Mouse (Mus musculus) embryonic facial prominence, embryonic 11.5 days (tissue): ENCODE data around the gene Fam219a. TPM values are rescaled to one million over a fixed set of nuclear protein-coding genes. Genes with fewer than 3 reads are reported as not detected.

Experiments
- ATAC-seq: fragments of 200-750 bp; cut with Nextera tagmentation; replicated peaks from 2 replicates; pipeline ENCODE4 v1.8.0; 2017; ENCODE audit warnings: low read depth; ENCODE audit not compliant: insufficient number of reproducible peaks, low FRiP score, low TSS enrichment
- DNase-seq: peaks from one replicate; pipeline ENCODE4 v3.0.0-alpha.2; 2015; ENCODE audit warnings: low spot score
- H3K27ac ChIP-seq: fragments of 300-500 bp; sonication (generic); replicated peaks from 2 replicates; pipeline ENCODE4 v1.5.1; 2014; ENCODE audit warnings: mild to moderate bottlenecking, low read depth, low read length, control low read depth
- H3K27me3 ChIP-seq: fragments of 300-500 bp; sonication (generic); 2 replicates; pipeline ENCODE4 v1.6.1; 2014; ENCODE audit warnings: mild to moderate bottlenecking, low read length, moderate library complexity, mixed read lengths; ENCODE audit not compliant: control insufficient read depth, insufficient read depth
- H3K36me3 ChIP-seq: fragments of 300-500 bp; sonication (generic); replicated peaks from 2 replicates; pipeline ENCODE4 v1.6.1; 2014; ENCODE audit warnings: low read depth, mild to moderate bottlenecking, low read length, moderate library complexity, mixed read lengths; ENCODE audit not compliant: control insufficient read depth, insufficient read depth
- H3K4me1 ChIP-seq: fragments of 300-500 bp; sonication (generic); 2 replicates; pipeline ENCODE4 v1.6.1; 2014; ENCODE audit warnings: low read length, mixed read lengths; ENCODE audit not compliant: control insufficient read depth, insufficient read depth
- H3K4me2 ChIP-seq: fragments of 300-500 bp; sonication (generic); 2 replicates; pipeline ENCODE4 v1.6.1; 2014; ENCODE audit warnings: low read depth, mild to moderate bottlenecking, control low read depth, low read length, moderate library complexity
- H3K4me3 ChIP-seq: fragments of 300-500 bp; sonication (generic); 2 replicates; pipeline ENCODE4 v1.5.1; 2014; ENCODE audit warnings: low read depth, low read length, control low read depth
- H3K9ac ChIP-seq: fragments of 300-500 bp; sonication (generic); replicated peaks from 2 replicates; pipeline ENCODE4 v1.6.1; 2014; ENCODE audit warnings: mild to moderate bottlenecking, control low read depth, low read length
- H3K9me3 ChIP-seq: fragments of 300-500 bp; sonication (generic); replicated peaks from 2 replicates; pipeline ENCODE4 v1.6.1; 2016; ENCODE audit warnings: mild to moderate bottlenecking, low read length, inconsistent platforms, mixed read lengths; ENCODE audit not compliant: control insufficient read depth
- WGBS: fragments of 180-500 bp; shearing (Covaris S2); extraction: QIAGEN DNeasy Blood & Tissue Kit; methylation state at CpG from one replicate; pipeline ENCODE4 v1.1.7; 2014; 5-methylcytosine and 5-hydroxymethylcytosine counted together
- polyA plus RNA-seq: library from polyadenylated mRNA; unstranded; fragments of >200 nt; fragmentation: Nextera tagmentation; extraction: Ambion mirVana; gene quantifications from 2 replicates; pipeline ENCODE4 v1.2.1, GENCODE M21; 2014

Gene Fam219a
- polyA plus RNA-seq, 1 experiment from 2014 or later, result 2.3 TPM

DNA sequence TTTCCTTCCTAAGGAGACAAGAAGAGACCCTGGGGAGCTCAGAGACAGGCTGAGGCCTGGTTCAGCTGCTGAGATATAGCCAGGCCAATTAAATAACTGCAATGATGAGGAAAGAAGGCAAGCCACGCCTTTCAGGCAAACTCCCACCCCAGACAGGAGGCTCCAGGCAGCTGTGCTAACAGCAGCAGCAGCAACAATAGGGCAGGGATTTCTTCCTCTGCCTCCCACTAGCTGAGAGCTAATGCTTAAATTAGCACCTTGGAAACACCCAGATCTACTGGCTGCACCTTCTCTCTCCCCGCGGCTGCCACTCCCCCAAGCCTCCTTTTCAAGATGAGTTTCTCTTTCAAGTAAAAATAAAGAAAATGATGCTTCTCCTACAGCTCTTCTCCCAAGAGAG lies 3.2 kb downstream of the Fam219a start:
- Histone ChIP-seq H3K9ac (no peak overlapping the region), H3K9me3 (no peaks in the 10 kb centered on the region), H3K27me3 (peaks cover 5% of the 10 kb centered on the region), H3K36me3 (no peaks in the 10 kb centered on the region), H3K27ac (no peak overlapping the region), H3K4me3 (no peak overlapping the region), H3K4me1 (peaks cover 5% of the 10 kb centered on the region; the same call in 1 of the 2 replicates), H3K4me2 (no peak overlapping the region)
- ATAC-seq, result no peak
- WGBS, result 11% methylated on average over 3 of the region's 3 CpGs
- no peak for DNase-seq

DNA sequence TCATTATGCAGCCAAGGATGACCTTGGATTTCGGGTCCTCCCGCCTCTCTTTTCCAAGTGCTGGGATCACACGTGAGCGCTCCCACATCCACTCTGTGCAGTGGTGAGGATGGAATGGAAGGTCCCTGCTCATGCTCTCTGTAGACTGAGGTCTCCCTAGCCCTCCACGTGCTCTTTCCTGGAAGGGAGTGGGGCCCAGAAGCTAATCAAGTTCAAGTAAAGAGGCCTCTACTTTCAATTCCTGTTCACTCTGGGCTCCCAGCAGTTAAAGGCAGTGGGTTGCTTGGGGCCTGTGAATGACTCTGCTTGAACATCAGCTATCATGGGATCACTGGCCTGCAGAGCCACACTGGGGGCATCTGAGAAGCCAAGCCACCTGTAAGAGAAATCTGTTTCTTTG lies 6.0 kb downstream of the Fam219a start:
- Histone ChIP-seq H3K4me1 (peaks cover 5% of the 10 kb centered on the region; the same call in 1 of the 2 replicates), H3K27me3 (peaks cover 1% of the 10 kb centered on the region), H3K4me3 (no peak overlapping the region), H3K4me2 (no peak overlapping the region), H3K36me3 (no peaks in the 10 kb centered on the region), H3K27ac (no peak overlapping the region), H3K9ac (no peak overlapping the region), H3K9me3 (no peaks in the 10 kb centered on the region)
- 87% methylated on average over 5 of the region's 5 CpGs for WGBS
- DNase-seq, result no peak
- ATAC-seq, result no peak

DNA sequence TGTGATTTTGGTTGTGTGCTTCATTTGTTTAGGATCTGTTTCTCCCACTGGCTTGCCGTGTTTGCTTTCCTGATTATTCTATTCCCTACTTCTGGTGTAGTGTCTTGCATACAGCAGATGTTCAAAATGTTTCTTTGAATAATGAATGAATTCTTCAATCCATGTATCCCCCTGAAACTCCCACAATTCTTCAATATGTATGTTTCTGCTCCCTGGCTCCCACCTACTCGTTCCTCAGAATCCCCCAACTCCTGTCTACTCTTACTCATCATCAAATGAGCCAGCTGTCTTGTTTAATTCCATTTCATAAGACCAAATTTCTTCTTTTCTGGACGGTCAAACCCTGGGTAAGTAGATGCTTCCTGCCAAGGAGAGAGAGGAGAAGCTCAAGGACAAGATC lies 12.2 kb downstream of the Fam219a start:
- 76% methylated on average over 3 of the region's 3 CpGs for WGBS
- no peak overlapping the region for H3K27ac ChIP-seq
- no peak overlapping the region for H3K4me2 ChIP-seq
- no peak overlapping the region for H3K9ac ChIP-seq
- H3K27me3 ChIP-seq, result no peaks in the 10 kb centered on the region
- H3K9me3 ChIP-seq, result no peaks in the 10 kb centered on the region
- no peaks in the 10 kb centered on the region for H3K36me3 ChIP-seq
- no peak for DNase-seq
- H3K4me3 ChIP-seq, result no peak overlapping the region
- no peak for ATAC-seq
- peaks cover 4% of the 10 kb centered on the region for H3K4me1 ChIP-seq

DNA sequence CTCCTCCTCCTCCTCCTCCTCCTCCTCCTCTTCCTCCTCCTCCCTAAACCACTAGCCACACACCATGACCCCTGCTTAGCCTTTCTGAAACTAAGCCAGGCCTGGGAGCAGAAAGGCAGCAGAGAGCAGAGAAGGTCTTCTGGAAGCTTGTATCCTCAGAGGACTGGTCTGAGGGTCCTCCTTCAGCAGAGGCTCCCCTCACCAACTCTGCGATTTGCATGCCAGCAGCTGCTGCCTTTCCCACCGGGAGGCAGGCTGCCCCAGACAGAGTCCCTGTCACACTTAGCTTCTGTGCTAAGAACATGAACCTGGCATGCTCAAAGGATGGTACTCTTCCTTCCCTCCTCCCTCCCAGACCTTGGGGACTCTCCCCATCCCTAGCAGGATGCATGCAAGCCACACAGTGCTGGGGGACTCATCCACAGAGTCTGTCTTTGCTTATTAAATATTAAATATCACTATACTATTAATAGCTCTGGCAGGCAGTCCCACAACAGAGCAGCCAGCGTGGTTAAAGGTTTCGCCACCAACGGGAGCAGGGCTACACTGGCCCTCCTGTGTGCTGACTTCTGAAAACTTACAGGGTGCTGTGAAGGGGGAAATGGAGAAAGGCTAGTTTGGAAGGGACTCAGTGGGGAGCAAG lies 12.9 kb downstream of the Fam219a start:
- 66% methylated on average over 5 of the region's 5 CpGs for WGBS

DNA sequence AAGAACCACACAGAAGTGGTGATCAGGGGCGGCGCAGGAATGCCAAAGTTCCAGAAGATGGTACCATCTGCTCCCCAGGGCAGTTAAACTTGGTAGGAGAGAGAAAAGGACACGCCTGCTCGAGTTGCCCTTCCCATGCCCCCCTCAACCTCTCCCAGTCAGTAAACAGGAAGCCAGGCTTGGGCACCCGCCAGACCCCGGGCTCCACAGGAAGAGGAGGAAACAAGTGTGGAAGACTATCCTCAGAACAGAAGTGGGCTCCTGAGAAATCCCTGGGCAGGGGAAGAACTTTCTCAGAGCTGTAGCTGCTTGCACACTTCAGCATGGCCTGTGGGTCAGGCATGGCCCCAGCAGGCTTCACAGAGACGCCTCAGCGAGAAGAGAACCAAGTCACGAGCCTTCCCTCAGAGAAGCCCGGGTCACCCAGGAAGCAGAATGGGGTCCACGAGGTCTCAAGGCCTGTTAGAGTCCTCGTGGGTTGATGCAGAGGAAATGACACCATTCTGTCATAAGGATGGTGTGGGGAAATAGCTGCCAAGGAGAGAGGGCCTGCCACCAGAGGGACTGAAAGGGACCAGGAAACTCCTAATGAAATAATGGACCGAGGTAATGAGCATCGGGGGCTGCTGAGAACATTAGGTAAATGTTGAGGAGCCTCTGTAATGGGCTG lies 14.2 kb downstream of the Fam219a start:
- WGBS, result 68% methylated on average over 14 of the region's 14 CpGs
- H3K4me2 ChIP-seq, result no peak overlapping the region
- H3K36me3 ChIP-seq, result no peaks in the 10 kb centered on the region
- no peaks in the 10 kb centered on the region for H3K27me3 ChIP-seq
- H3K27ac ChIP-seq, result no peak overlapping the region
- peaks cover 4% of the 10 kb centered on the region for H3K4me1 ChIP-seq
- H3K9ac ChIP-seq, result no peak overlapping the region
- ATAC-seq (no peak), DNase-seq (no peak)
- no peaks in the 10 kb centered on the region for H3K9me3 ChIP-seq
- no peak overlapping the region for H3K4me3 ChIP-seq

More for the DNA sequence above, 12.9 kb downstream of the Fam219a start:
- no peak for DNase-seq
- Histone ChIP-seq H3K4me1 (peaks cover 4% of the 10 kb centered on the region), H3K4me3 (no peak overlapping the region), H3K36me3 (no peaks in the 10 kb centered on the region), H3K27ac (no peak overlapping the region), H3K4me2 (no peak overlapping the region), H3K9me3 (no peaks in the 10 kb centered on the region), H3K27me3 (no peaks in the 10 kb centered on the region), H3K9ac (no peak overlapping the region)
- peak; percentile 57; the same call in 1 of the 2 replicates for ATAC-seq

DNA sequence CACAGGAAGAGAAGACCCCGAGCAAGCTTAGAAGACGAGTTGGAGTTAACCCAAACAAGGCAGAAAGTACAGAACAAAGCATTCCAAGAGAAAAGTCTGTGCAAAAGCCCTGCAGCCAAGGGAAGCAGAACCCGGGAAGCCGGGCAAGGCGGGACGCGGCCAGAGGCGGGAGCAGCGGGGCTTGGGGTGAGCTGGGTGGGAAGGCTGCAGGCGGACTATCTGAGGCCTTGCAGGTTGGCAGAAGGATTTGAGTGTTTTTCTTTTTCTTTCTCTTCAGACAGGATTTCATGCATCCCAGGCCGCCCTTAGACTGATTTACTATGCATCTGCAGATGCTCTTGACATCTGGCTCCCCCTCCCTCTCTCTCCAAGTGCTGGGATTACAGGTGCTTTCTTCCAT lies 16.2 kb downstream of the Fam219a start:
- Histone ChIP-seq H3K27me3 (no peaks in the 10 kb centered on the region), H3K4me3 (no peak overlapping the region), H3K4me1 (peaks cover 4% of the 10 kb centered on the region), H3K4me2 (no peak overlapping the region), H3K9ac (no peak overlapping the region), H3K27ac (no peak overlapping the region), H3K36me3 (no peaks in the 10 kb centered on the region), H3K9me3 (no peaks in the 10 kb centered on the region)
- ATAC-seq, result no peak
- 67% methylated on average over 11 of the region's 11 CpGs for WGBS
- peak; percentile 34 for DNase-seq

DNA sequence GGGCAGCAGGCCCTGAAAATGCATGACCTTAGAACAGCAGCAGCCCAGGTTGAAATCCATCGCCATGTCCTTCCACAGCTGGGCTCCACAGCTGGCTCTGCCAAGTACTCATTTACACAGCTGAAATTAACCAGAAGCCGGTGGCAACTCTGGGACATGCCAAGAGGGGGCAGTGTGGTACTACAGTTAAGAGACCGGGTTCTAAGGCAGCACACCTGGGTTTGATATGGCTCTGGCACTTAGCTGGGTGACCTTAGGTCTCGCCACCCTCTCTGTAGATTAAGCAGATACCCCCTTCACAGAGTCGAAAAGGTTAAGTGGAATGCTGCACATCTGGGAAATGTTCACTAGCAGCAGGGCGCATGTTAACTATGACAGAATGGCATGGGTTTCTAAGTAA lies 16.8 kb downstream of the Fam219a start:
- Histone ChIP-seq H3K27ac (no peak overlapping the region), H3K36me3 (no peaks in the 10 kb centered on the region), H3K4me2 (no peak overlapping the region), H3K9ac (no peak overlapping the region), H3K27me3 (no peaks in the 10 kb centered on the region), H3K9me3 (no peaks in the 10 kb centered on the region), H3K4me1 (peaks cover 4% of the 10 kb centered on the region), H3K4me3 (no peak overlapping the region)
- WGBS, result 20% methylated on average over 6 of the region's 6 CpGs
- ATAC-seq (0 out of 2 replicates have a peak, but pooled peaks have one; percentile 53), DNase-seq (peak; percentile 95)

DNA sequence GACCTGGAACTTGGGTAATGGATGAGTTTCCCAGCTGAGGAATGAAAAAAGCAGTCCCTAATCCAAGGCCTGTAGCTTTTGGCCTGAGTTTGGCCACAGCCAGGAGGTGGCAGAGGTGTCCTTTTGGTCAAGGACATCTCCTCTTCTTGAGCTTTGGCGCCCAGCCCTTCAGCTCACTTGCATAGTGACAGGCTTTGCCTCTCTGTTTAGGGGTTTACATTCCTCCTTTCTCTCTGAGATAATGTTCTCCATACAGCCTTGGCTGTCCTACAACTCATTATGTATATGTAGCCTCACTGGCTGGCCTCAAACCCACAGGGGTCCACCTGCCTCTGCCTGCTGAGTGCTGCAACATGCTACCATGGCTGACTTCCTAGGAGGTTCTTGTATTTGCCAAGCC lies 22.3 kb downstream of the Fam219a start:
- Histone ChIP-seq H3K4me1 (no peaks in the 10 kb centered on the region), H3K4me3 (no peak overlapping the region), H3K4me2 (no peak overlapping the region), H3K27me3 (no peaks in the 10 kb centered on the region), H3K27ac (no peak overlapping the region), H3K9me3 (no peaks in the 10 kb centered on the region), H3K9ac (no peak overlapping the region), H3K36me3 (no peaks in the 10 kb centered on the region)
- ATAC-seq, result no peak
- WGBS, result 80% methylated on average over 1 of the region's 1 CpGs
- no peak for DNase-seq
